Mouse (Mus musculus): Measurements from ENCODE around the gene Tmem196.
A peak's percentile ranks its signal among the peaks of the same experiment; 100 is the strongest.

The Tmem196 gene

GRCm38 (mm10) chr12:119945589-119946310 lies at the start of gene Tmem196:
Gene Tmem196, plus strand, starts transcription at chr12:119945822.
- no peak for DNase-seq (ENCODE audit: low read depth)

- no peak for DNase-seq (ENCODE audit: low read depth)
Observed at GRCm38 (mm10) chr12:119946311-119946692, 680 bp downstream of the Tmem196 start.

GRCm38 (mm10) chr12:119957041-119957440 lies 11.4 kb downstream of the Tmem196 start:
- no peak for DNase-seq (ENCODE audit: low read depth)

- DNase-seq (ENCODE audit: low read depth) = no peak
Observed at GRCm38 (mm10) chr12:119960730-119961129, 15.1 kb downstream of the Tmem196 start.

- peak; percentile 11 for DNase-seq (ENCODE audit: low read depth)
Observed at GRCm38 (mm10) chr12:119965373-119965772, 19.8 kb downstream of the Tmem196 start.

- no peak for DNase-seq (ENCODE audit: low read depth)
Observed at GRCm38 (mm10) chr12:119970068-119970467, 24.4 kb downstream of the Tmem196 start.

- DNase-seq (ENCODE audit: low read depth) = peak; percentile 67
Observed at GRCm38 (mm10) chr12:119981731-119982130, 36.1 kb downstream of the Tmem196 start.

- no peak for DNase-seq (ENCODE audit: low read depth)
Observed at GRCm38 (mm10) chr12:119998267-119998666, 52.6 kb downstream of the Tmem196 start.

- no peak for DNase-seq (ENCODE audit: low read depth)
Observed at GRCm38 (mm10) chr12:120004280-120004679, 58.7 kb downstream of the Tmem196 start.

- no peak for DNase-seq (ENCODE audit: low read depth)
Observed at GRCm38 (mm10) chr12:120014768-120015167, 69.1 kb downstream of the Tmem196 start.

GRCm38 (mm10) chr12:120015201-120015600 lies 69.6 kb downstream of the Tmem196 start:
- no peak for DNase-seq (ENCODE audit: low read depth)

- peak; percentile 79 for DNase-seq (ENCODE audit: low read depth)
Observed at GRCm38 (mm10) chr12:120028089-120028959, 82.7 kb downstream of the Tmem196 start.

Measured in 416B (cell line).